9 mouse cellular contexts compared by ENCODE assay signal in the genomic region with DNA sequence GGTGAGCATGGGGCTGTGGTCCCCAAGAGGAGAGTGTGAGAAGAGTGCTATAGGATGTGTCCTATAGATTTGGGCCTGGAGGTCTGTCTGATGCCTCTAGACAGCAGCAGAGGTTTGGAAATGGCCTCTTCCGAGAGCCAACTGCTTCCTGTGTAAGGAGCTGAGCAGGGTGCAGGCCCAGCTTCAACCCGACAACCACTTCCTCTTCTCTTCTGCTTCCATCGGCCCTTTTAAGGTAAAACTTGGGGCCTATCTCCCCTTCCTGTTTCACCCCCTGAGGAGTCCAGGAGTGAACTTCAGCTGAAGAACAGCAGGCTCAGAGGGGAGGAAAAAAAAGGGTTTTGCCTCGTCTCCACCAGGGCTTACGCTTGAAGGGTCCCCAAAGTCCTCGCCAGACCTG. TPM values are rescaled to one million over a fixed set of nuclear protein-coding genes. Genes with fewer than 3 reads are reported as not detected.
DNase-seq lines count a peak whose midpoint lies in the region; ATAC-seq lines count a peak whose summit lies in the region.
"Had no signal": no experiment of that assay in that cellular context is flagged by ENCODE, and none has a peak within 500 bp of the region (broad histone marks: within the 10 kb centered on the region; RNA-seq: fewer than 3 reads in every experiment).

No protein-coding gene starts in this region.

- peaks cover 50% of the 10 kb centered on the region for H3K4me1 ChIP-seq in liver, embryonic 15.5 days (replicated peaks)

- DNase-seq in layer of hippocampus, adult 9-11 months: peak; percentile 78
- DNase-seq in layer of hippocampus, adult 8-10 months (ENCODE audit: low spot score in 2 of 2): no peak
- peak; percentile 55 for DNase-seq in brain, adult 2 months (ENCODE audit: low read depth, low spot score)
- DNase-seq in spleen, postnatal 4 days (ENCODE audit: low spot score in 2 of 2): peak; percentile 57 to 75
- no peak for DNase-seq in frontal cortex, postnatal 25 days (ENCODE audit: low spot score in 2 of 2)
- DNase-seq in cerebellum, postnatal 36 days: no peak
- no peak for DNase-seq in adrenal gland, postnatal 14 days

- H3K27ac ChIP-seq in liver, embryonic 15.5 days (replicated peaks): peak overlapping the region; percentile 78

- H3K27me3 ChIP-seq in liver, embryonic 15.5 days: peaks cover 37% of the 10 kb centered on the region

- no peak overlapping the region for H3K9ac ChIP-seq in liver, embryonic 15.5 days

- H3K4me3 ChIP-seq in liver, embryonic 15.5 days (replicated peaks): peak overlapping the region; percentile 56

- peak overlapping the region; percentile 54 for H3K4me2 ChIP-seq in liver, embryonic 15.5 days

- no peaks in the 10 kb centered on the region for H3K9me3 ChIP-seq in liver, embryonic 15.5 days (replicated peaks)

- ATAC-seq in liver, embryonic 15.5 days (ENCODE audit: insufficient read depth): no peak

- peaks cover 33% of the 10 kb centered on the region for H3K36me3 ChIP-seq in liver, embryonic 15.5 days (replicated peaks)

- 26% methylated on average over 6 of the region's 6 CpGs for whole genome bisulfite sequencing in liver, embryonic 15.5 days (ENCODE audit: insufficient replicate concordance)

RNA-seq across cellular contexts. Expression of a gene that starts 5.2 kb away (rescaled TPM):
- 100 to 1,000 TPM; 119 to 166 (median 141) TPM for total RNA-seq in layer of hippocampus, adult 8-10 months (2022)
- 109 and 118 TPM in 2 replicates for polyA plus RNA-seq in liver, embryonic 15.5 days (2015; fragmentation: Nextera tagmentation; extraction: Ambion mirVana)
- 12.0 and 78.1 TPM in 2 replicates for total RNA-seq in adrenal gland, postnatal 14 days (2021)

RNA-seq across cellular contexts. Expression of a gene that starts 6.8 kb away (rescaled TPM):
- 10 to 100 TPM; 19.7 to 21.0 (median 20.1) TPM for total RNA-seq in layer of hippocampus, adult 8-10 months (2022)
- 3.0 TPM in 2 replicates for polyA plus RNA-seq in liver, embryonic 15.5 days (2015; fragmentation: Nextera tagmentation; extraction: Ambion mirVana)
- total RNA-seq in adrenal gland, postnatal 14 days (2021): 10.7 and 18.6 TPM in 2 replicates

RNA-seq across cellular contexts. Expression of a gene that starts 7.2 kb away (rescaled TPM):
- total RNA-seq in layer of hippocampus, adult 8-10 months (2022): 100 to 1,000 TPM in 1 of 4 experiments, 10 to 100 TPM in 3; 73.9 to 105 (median 92.5) TPM
- 71.8 and 82.7 TPM in 2 replicates for polyA plus RNA-seq in liver, embryonic 15.5 days (2015; fragmentation: Nextera tagmentation; extraction: Ambion mirVana)
- 74.9 and 82.9 TPM in 2 replicates for total RNA-seq in adrenal gland, postnatal 14 days (2021)

RNA-seq across cellular contexts. Expression of a gene that starts 26.1 kb away (rescaled TPM):
- 10 to 100 TPM in 1 of 4 experiments, 1 to 10 TPM in 3; 6.6 to 13.0 (median 8.6) TPM for total RNA-seq in layer of hippocampus, adult 8-10 months (2022)
- 37.8 and 52.1 TPM in 2 replicates for polyA plus RNA-seq in liver, embryonic 15.5 days (2015; fragmentation: Nextera tagmentation; extraction: Ambion mirVana)
- 81.6 and 83.8 TPM in 2 replicates for total RNA-seq in adrenal gland, postnatal 14 days (2021)
- polyA plus RNA-seq: neural tube, embryonic 11.5 days had no signal

RNA-seq across cellular contexts. Expression of a gene that starts 53.2 kb away (rescaled TPM):
- 10 to 100 TPM; 21.7 to 34.8 (median 33.7) TPM for total RNA-seq in layer of hippocampus, adult 8-10 months (2022)
- 29.1 and 31.0 TPM in 2 replicates for polyA plus RNA-seq in liver, embryonic 15.5 days (2015; fragmentation: Nextera tagmentation; extraction: Ambion mirVana)
- 38.3 and 48.0 TPM in 2 replicates for total RNA-seq in adrenal gland, postnatal 14 days (2021)

Comparison
In these comparisons a context has a peak if more than half of its experiments do, and no peak if none do; other contexts are left out.
1. DNase-seq: peak in layer of hippocampus, adult 9-11 months (single experiment), brain, adult 2 months (single experiment) and spleen, postnatal 4 days (2 of 2); none in layer of hippocampus, adult 8-10 months (0 of 2), frontal cortex, postnatal 25 days (0 of 2), cerebellum, postnatal 36 days (0 of 2) and adrenal gland, postnatal 14 days (single experiment).